Mouse (Mus musculus) kidney, adult 2 months (tissue): ENCODE results near the gene Raph1. TPM values are rescaled to one million over a fixed set of nuclear protein-coding genes. Genes with fewer than 3 reads are reported as not detected.

ENCODE experiments used
- DNase-seq: peaks from one replicate; pipeline ENCODE4 v3.0.0; 2021
- H3K27ac ChIP-seq: fragments of 200-500 bp; 2 replicates; pipeline ENCODE4 v1.5.1; 2012; ENCODE audit warnings: low read depth, low read length, control low read depth, inconsistent platforms; ENCODE audit not compliant: insufficient read depth
- H3K27me3 ChIP-seq: fragments of 200-500 bp; replicated peaks from 2 replicates; pipeline ENCODE4 v1.6.1; 2012; ENCODE audit warnings: mild to moderate bottlenecking, moderate library complexity, low read length, inconsistent platforms; ENCODE audit not compliant: control insufficient read depth, insufficient read depth
- H3K36me3 ChIP-seq: fragments of 200-500 bp; 2 replicates; pipeline ENCODE4 v1.6.1; 2012; ENCODE audit warnings: mild to moderate bottlenecking, moderate library complexity, low read length, inconsistent platforms; ENCODE audit not compliant: control insufficient read depth, insufficient read depth
- H3K4me1 ChIP-seq: fragments of 200-500 bp; 2 replicates; pipeline ENCODE4 v1.6.1; 2011; ENCODE audit warnings: low read length; ENCODE audit not compliant: control insufficient read depth, insufficient read depth
- H3K4me3 ChIP-seq: fragments of 200-500 bp; 2 replicates; pipeline ENCODE4 v1.5.1; 2011; ENCODE audit warnings: mild to moderate bottlenecking, low read depth, low read length, control low read depth; ENCODE audit not compliant: insufficient read depth
- CTCF ChIP-seq: fragments of 200-500 bp; conservative IDR thresholded peaks from 2 replicates; pipeline ENCODE4 v1.5.1; 2011; ENCODE audit warnings: low read depth, mild to moderate bottlenecking, control low read depth, low read length, moderate library complexity, mixed read lengths; ENCODE audit not compliant: insufficient read depth, insufficient read length
- POLR2A ChIP-seq: fragments of 200-500 bp; IDR thresholded peaks from one replicate; pipeline ENCODE4 v1.6.1; 2011; ENCODE audit warnings: low read depth, low read length, control low read depth
- WGBS: fragments of 180-500 bp; shearing (Covaris S2); methylation state at CpG from one replicate; pipeline ENCODE4 v1.1.7; 2018; 5-methylcytosine and 5-hydroxymethylcytosine counted together
- polyA plus RNA-seq: library from polyadenylated mRNA; depleted of rRNA; stranded (reverse); fragments of >200 nt; gene quantifications from 2 replicates; pipeline ENCODE4 v1.2.3, GENCODE M21; 2012

Gene Raph1
- polyA plus RNA-seq, 1 experiment = 5.7 TPM

GRCm38 (mm10) chr1:60564691-60565090 is 2.2 kb downstream of the Raph1 start:
- TF ChIP-seq POLR2A (no peak), CTCF (no peak)
- H3K27me3 ChIP-seq = no peaks in the 10 kb centered on the region
- no peak overlapping the region for H3K4me3 ChIP-seq
- peaks cover 7% of the 10 kb centered on the region; the same call in 1 of the 2 replicates for H3K4me1 ChIP-seq
- no peak overlapping the region for H3K27ac ChIP-seq
- DNase-seq = no peak
- H3K36me3 ChIP-seq = peaks cover 2% of the 10 kb centered on the region; the same call in 1 of the 2 replicates
- WGBS = 70% methylated on average over 5 of the region's 5 CpGs

DNA sequence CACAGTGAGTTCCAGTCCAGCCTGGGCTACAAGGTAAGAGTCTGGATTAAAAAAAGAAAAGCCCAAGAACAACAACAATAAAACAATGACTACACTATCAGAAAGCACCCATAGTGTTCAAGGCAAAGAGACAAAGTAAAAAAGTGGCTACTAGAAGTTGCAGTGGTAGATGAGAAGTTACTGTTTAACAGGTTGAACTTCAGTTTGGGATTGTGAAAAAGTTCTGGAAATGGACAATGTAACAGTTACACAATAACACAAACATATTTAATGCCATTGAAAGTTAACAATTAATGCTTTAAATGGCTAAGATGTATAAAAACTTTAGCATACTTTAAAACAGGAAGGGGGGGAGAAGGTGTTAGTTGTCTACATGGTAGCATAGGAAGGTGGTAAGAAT is 3.9 kb downstream of the Raph1 start:
- H3K36me3 ChIP-seq = peaks cover 2% of the 10 kb centered on the region; the same call in 1 of the 2 replicates
- no peak overlapping the region for H3K4me3 ChIP-seq
- H3K4me1 ChIP-seq = peaks cover 7% of the 10 kb centered on the region; the same call in 1 of the 2 replicates
- no peaks in the 10 kb centered on the region for H3K27me3 ChIP-seq
- TF ChIP-seq POLR2A = no peak
- no peak for TF ChIP-seq CTCF
- DNase-seq = peak; percentile 39
- no peak overlapping the region for H3K27ac ChIP-seq

GRCm38 (mm10) chr1:60543681-60544080 is 23.2 kb downstream of the Raph1 start:
- no peak for DNase-seq
- TF ChIP-seq CTCF = no peak
- no peak for TF ChIP-seq POLR2A
- Histone ChIP-seq H3K4me3 (no peak overlapping the region), H3K27ac (no peak overlapping the region), H3K4me1 (no peaks in the 10 kb centered on the region), H3K36me3 (no peaks in the 10 kb centered on the region), H3K27me3 (no peaks in the 10 kb centered on the region)
- WGBS = 66% methylated on average over 1 of the region's 1 CpGs

DNA sequence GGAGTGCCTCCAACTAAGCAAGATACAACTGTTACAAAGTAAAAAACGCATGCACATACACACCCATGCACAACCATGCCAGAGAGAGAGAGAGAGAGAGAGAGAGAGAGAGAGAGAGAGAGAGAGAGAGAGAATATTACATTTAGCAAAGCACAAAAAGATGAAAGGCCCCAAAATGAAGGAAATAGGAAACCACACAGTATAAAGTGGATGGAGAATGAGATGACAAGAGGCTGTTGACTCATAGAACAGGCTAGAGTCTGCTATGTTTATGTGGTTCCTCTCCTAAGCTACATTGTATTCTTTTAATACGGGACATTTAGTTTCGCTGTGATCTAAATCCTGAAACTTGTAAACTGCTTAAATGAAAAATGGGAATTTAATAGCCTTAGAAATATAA is 27.6 kb downstream of the Raph1 start:
- WGBS = 96% methylated on average over 3 of the region's 3 CpGs
- H3K27me3 ChIP-seq = no peaks in the 10 kb centered on the region
- DNase-seq = no peak
- H3K27ac ChIP-seq = no peak overlapping the region
- no peaks in the 10 kb centered on the region for H3K4me1 ChIP-seq
- H3K4me3 ChIP-seq = no peak overlapping the region
- TF ChIP-seq CTCF (no peak), POLR2A (no peak)
- no peaks in the 10 kb centered on the region for H3K36me3 ChIP-seq

- no peaks in the 10 kb centered on the region for H3K27me3 ChIP-seq
- no peaks in the 10 kb centered on the region for H3K36me3 ChIP-seq
- no peak overlapping the region for H3K27ac ChIP-seq
- peak; percentile 54 for DNase-seq
- TF ChIP-seq CTCF (peak; percentile 30; the same call in 1 of the 2 replicates), POLR2A (no peak)
- no peak overlapping the region for H3K4me3 ChIP-seq
- 94% methylated on average over 2 of the region's 2 CpGs for WGBS
- H3K4me1 ChIP-seq = no peaks in the 10 kb centered on the region
Observed at GRCm38 (mm10) chr1:60534932-60535331, 32.0 kb downstream of the Raph1 start.

DNA sequence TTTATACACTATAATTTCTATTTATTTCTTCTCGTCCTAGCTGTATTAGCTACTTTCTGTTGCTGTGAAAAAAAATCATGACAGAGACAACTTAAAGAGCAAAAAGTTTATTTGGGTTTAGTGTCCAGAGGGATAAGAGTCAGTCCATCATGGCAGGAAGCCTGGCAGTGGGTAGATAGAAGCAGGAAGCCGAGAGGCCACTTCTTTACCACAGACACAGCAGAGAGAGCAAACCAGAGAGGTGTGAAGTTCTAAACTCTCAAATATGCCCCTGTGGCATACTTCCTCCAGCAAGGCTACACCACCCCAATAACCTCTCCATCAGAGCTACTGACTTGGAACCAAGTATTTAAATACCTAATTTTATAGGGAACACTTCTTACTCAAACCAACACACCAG is 36.3 kb downstream of the Raph1 start:
- Histone ChIP-seq H3K27me3 (no peaks in the 10 kb centered on the region), H3K4me3 (no peak overlapping the region), H3K4me1 (no peaks in the 10 kb centered on the region), H3K36me3 (no peaks in the 10 kb centered on the region), H3K27ac (no peak overlapping the region)
- 71% methylated on average over 2 of the region's 2 CpGs for WGBS
- TF ChIP-seq CTCF (no peak), POLR2A (no peak)
- no peak for DNase-seq

DNA sequence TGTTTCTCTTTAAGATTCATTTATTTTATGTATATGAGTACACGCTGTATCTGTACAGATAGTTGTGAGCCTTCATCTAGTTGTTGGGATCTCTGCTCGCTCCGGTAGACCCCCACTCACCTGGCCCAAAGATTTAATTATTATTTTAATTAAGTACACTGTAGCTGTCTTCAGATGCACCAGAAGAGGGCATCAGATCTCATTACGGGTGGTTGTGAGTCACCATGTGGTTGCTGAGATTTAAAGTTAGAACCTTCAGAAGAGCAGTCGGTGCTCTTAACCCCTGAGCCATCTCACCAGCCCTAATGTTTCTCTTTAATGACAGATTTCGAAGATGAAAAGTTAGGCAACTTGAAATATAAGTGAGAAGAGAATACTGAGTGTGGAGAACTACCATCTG is 36.8 kb downstream of the Raph1 start:
- Histone ChIP-seq H3K36me3 (no peaks in the 10 kb centered on the region), H3K4me1 (no peaks in the 10 kb centered on the region), H3K27ac (no peak overlapping the region), H3K4me3 (no peak overlapping the region), H3K27me3 (no peaks in the 10 kb centered on the region)
- 90% methylated on average over 6 of the region's 6 CpGs for WGBS
- no peak for DNase-seq
- no peak for TF ChIP-seq CTCF
- TF ChIP-seq POLR2A = no peak
